Mouse (Mus musculus): Measurements from ENCODE around the gene Olfr765.

GRCm38 (mm10) chr10:129023319-129023718, 26.5 kb downstream of the Olfr765 start:
- TF ChIP-seq NRF1 (IDR thresholded peaks at IDR 0.05; ENCODE audit: low read depth, low read length) = no peak
- no peak for TF ChIP-seq ZNF384 (IDR thresholded peaks at IDR 0.05; ENCODE audit: low read depth, low read length)
- no peak for TF ChIP-seq MEF2A (IDR thresholded peaks at IDR 0.05; ENCODE audit: borderline replicate concordance, low read depth, low read length)
- peak; percentile 20 to 52; a peak in 2 of 4 replicates for TF ChIP-seq CTCF (conservative IDR thresholded peaks at IDR 0.05 in 1 of 2, IDR thresholded peaks at IDR 0.05 in 1 of 2; ENCODE audit: low read depth in 2 of 2, low read length in 2 of 2)
- TF ChIP-seq TCF12 (IDR thresholded peaks at IDR 0.05; ENCODE audit: low read depth, low read length) = no peak
- TF ChIP-seq EP300 (IDR thresholded peaks at IDR 0.05; ENCODE audit: low read length) = no peak
- TF ChIP-seq POLR2A (IDR thresholded peaks at IDR 0.05; ENCODE audit: low read depth, low read length) = no peak
- no peak for TF ChIP-seq MXI1 (IDR thresholded peaks at IDR 0.05; ENCODE audit: low read depth, low read length)
- TF ChIP-seq ZC3H11A (IDR thresholded peaks at IDR 0.05; ENCODE audit: low read depth, low read length) = no peak
